Mouse (Mus musculus): ENCODE data around the gene Alms1. TPM values are rescaled to one million over a fixed set of nuclear protein-coding genes. Genes with fewer than 3 reads are reported as not detected.

Alms1 gene
- polyA plus RNA-seq (2016; fragmentation: Nextera tagmentation; extraction: Ambion mirVana), result 4.4 and 5.5 TPM in 2 replicates

GRCm38 (mm10) chr6:85587396-85588143 lies at the start of gene Alms1:
Gene Alms1 (plus strand): TSS chr6:85587531.
- H3K4me1 ChIP-seq, result peaks cover 15% of the 10 kb centered on the region; the same call in 1 of the 2 replicates
- peak within 1 kb of the TSS; percentile 95 for H3K27ac ChIP-seq
- H3K27me3 ChIP-seq (ENCODE audit: insufficient read depth, poor library complexity, severe bottlenecking), result no peaks in the 10 kb centered on the region
- under 1% methylated on average over 57 of the region's 59 CpGs for WGBS
- H3K36me3 ChIP-seq, result peaks cover 2% of the 10 kb centered on the region; the same call in 1 of the 2 replicates
- H3K4me3 ChIP-seq, result peak within 1 kb of the TSS; percentile 71
- no peaks in the 10 kb centered on the region for H3K9me3 ChIP-seq
- peak; percentile 98 for DNase-seq (ENCODE audit: low spot score)

GRCm38 (mm10) chr6:85543351-85544175 lies 43.8 kb upstream of the Alms1 start:
- no peaks in the 10 kb centered on the region for H3K27me3 ChIP-seq (ENCODE audit: insufficient read depth, poor library complexity, severe bottlenecking)
- no peaks in the 10 kb centered on the region for H3K9me3 ChIP-seq
- no peaks in the 10 kb centered on the region for H3K4me1 ChIP-seq
- no peak overlapping the region for H3K4me3 ChIP-seq
- 65% methylated on average over 10 of the region's 10 CpGs for WGBS
- H3K27ac ChIP-seq, result no peak overlapping the region
- H3K36me3 ChIP-seq, result no peaks in the 10 kb centered on the region
- no peak for DNase-seq (ENCODE audit: low spot score)

DNA sequence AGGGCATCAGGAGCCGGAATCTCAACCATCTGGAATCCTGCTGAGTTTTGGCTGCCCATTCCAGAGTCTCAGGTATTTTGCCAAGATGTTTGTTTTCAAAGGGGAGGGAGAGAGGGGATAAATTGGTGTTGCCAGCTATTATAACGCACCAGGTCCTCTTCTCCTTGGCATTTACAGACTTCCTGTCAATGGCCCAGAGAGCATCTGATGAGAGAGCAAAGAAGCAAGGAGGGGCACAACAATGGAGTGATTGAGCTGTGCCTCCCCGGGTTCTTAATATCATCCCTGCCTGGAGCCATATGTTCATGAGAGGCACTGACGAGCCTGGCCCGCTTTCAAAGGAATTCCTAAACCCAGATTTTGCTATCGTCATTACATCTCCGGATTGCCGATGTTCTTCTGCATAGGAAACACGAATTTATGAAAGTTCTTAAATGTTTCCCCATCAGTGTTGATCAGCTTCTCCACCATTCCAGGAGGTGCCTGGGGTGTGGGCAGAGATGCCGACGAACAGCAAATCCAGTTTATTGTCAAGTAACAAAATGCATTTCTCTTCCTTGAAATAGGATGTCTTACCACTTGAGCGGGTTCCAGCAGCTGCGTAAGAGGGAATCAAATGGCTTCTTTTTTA lies 43.0 kb upstream of the Alms1 start:
- no peaks in the 10 kb centered on the region for H3K9me3 ChIP-seq
- 72% methylated on average over 13 of the region's 13 CpGs for WGBS
- DNase-seq (ENCODE audit: low spot score), result no peak

DNA sequence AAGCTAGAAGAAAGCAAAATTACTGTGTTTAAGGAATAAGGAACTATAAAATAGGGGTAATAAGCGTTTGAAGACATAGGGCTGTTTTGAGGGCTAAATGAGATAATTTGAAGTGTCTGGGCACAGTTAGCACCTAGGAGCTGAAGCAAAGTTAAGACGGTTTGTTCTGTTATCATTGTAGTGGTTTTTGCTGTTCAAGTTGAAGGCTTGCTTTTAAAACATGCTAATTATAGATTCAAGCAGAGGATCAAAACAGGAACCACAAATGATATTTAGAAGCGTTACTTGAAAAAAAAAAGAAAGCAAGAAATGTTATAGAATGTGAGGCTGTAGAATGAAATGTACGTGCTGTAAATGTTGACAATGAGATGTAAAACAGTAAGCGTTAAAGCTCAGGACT lies 39.7 kb upstream of the Alms1 start:
- Histone ChIP-seq H3K4me3 (no peak overlapping the region), H3K36me3 (no peaks in the 10 kb centered on the region), H3K4me1 (no peaks in the 10 kb centered on the region), H3K27me3 (ENCODE audit: insufficient read depth, poor library complexity, severe bottlenecking) (no peaks in the 10 kb centered on the region), H3K9me3 (no peaks in the 10 kb centered on the region), H3K27ac (no peak overlapping the region)
- DNase-seq (ENCODE audit: low spot score), result no peak
- WGBS, result 76% methylated on average over 5 of the region's 5 CpGs

More for the DNA sequence above, 43.0 kb upstream of the Alms1 start:
- Histone ChIP-seq H3K4me3 (no peak overlapping the region), H3K4me1 (no peaks in the 10 kb centered on the region), H3K27me3 (ENCODE audit: insufficient read depth, poor library complexity, severe bottlenecking) (no peaks in the 10 kb centered on the region), H3K36me3 (no peaks in the 10 kb centered on the region), H3K27ac (no peak overlapping the region)

DNA sequence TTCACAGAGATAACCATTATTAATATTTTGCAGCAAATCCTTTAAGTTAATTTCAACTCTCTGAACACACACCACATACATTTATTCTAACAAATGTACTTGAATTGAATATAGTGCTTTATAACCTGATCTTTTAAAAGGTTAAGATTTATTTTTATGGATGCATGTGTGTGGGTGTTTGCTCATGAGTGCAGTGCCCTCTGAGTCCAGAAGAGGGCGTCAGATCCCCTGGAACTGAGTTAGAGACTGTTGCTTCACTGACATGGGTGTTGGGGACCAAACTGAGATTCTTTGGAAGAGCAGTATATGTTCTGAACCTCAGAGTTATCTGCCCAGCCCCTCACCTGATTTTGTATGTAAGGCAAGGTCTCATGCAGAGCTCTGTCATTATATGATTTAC lies 25.0 kb upstream of the Alms1 start:
- Histone ChIP-seq H3K27me3 (ENCODE audit: insufficient read depth, poor library complexity, severe bottlenecking) (no peaks in the 10 kb centered on the region), H3K27ac (no peak overlapping the region), H3K9me3 (no peaks in the 10 kb centered on the region), H3K4me3 (no peak overlapping the region), H3K36me3 (no peaks in the 10 kb centered on the region), H3K4me1 (no peaks in the 10 kb centered on the region)
- 16% methylated on average over 1 of the region's 1 CpGs for WGBS
- DNase-seq (ENCODE audit: low spot score), result no peak

DNA sequence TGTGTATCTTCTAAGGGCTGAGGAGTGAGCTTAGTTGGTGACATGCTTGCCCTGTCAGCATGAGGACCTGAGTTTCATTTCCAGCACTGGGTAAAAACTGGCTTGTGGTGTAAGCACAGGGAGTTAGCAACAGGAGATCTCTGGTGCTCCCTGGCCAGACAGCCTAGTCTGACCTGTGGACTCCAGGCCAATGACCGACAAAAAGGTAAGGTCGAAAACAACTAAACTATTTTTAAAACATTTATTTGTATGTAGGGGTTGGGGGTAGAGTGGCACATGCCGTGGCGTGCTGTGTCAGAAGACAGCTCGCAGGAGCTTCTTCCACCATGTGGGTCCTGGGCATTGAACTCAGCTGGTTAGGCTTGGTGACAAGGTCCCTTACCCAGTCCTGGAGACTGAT lies 14.5 kb upstream of the Alms1 start:
- Histone ChIP-seq H3K9me3 (no peaks in the 10 kb centered on the region), H3K36me3 (no peaks in the 10 kb centered on the region), H3K4me3 (no peak overlapping the region), H3K27me3 (ENCODE audit: insufficient read depth, poor library complexity, severe bottlenecking) (no peaks in the 10 kb centered on the region), H3K4me1 (no peaks in the 10 kb centered on the region), H3K27ac (no peak overlapping the region)
- WGBS, result 84% methylated on average over 5 of the region's 5 CpGs
- DNase-seq (ENCODE audit: low spot score), result no peak

GRCm38 (mm10) chr6:85581688-85582087 lies 5.6 kb upstream of the Alms1 start:
- Histone ChIP-seq H3K4me1 (no peaks in the 10 kb centered on the region), H3K4me3 (no peak overlapping the region), H3K9me3 (no peaks in the 10 kb centered on the region), H3K36me3 (no peaks in the 10 kb centered on the region), H3K27ac (no peak overlapping the region), H3K27me3 (ENCODE audit: insufficient read depth, poor library complexity, severe bottlenecking) (no peaks in the 10 kb centered on the region)
- 86% methylated on average over 5 of the region's 5 CpGs for WGBS
- no peak for DNase-seq (ENCODE audit: low spot score)

- H3K4me3 ChIP-seq, result no peak overlapping the region
- H3K4me1 ChIP-seq, result peaks cover 11% of the 10 kb centered on the region; the same call in 1 of the 2 replicates
- no peaks in the 10 kb centered on the region for H3K9me3 ChIP-seq
Observed at GRCm38 (mm10) chr6:85584612-85585011, 2.7 kb upstream of the Alms1 start.

DNA sequence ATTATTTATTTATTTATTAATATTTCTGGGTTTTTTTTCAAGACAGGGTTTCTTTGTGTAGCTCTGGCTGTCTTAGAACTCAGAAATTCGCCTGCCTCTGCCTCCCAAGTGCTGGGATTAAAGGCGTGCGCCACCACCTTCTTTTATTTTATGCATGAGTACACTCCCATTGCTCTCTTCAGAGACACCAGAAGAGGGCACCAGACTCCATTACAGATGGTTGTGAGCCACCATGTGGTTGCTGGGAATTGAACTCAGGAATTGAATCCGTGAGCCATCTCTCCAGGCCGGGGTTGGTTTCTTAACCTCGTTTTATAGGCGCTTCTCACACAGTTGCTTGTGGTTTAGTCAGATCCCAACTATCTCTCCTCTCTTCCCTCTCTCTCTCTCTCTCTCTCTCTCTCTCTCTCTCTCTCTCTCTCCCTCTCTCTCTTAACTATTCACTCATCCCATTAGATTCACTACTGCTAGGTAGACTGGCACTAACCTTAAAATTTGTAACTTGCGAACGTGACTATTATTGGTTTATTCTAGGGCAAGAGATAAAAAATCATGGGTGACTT lies 445 bp upstream of the Alms1 start:
- Histone ChIP-seq H3K27ac (no peak overlapping the region), H3K36me3 (peaks cover 2% of the 10 kb centered on the region; the same call in 1 of the 2 replicates), H3K4me1 (peaks cover 15% of the 10 kb centered on the region; the same call in 1 of the 2 replicates), H3K4me3 (peak overlapping the region; percentile 71), H3K9me3 (no peaks in the 10 kb centered on the region), H3K27me3 (ENCODE audit: insufficient read depth, poor library complexity, severe bottlenecking) (no peaks in the 10 kb centered on the region)
- DNase-seq (ENCODE audit: low spot score), result no peak
- WGBS, result 28% methylated on average over 9 of the region's 9 CpGs

More at GRCm38 (mm10) chr6:85584612-85585011, 2.7 kb upstream of the Alms1 start:
- WGBS, result 86% methylated on average over 4 of the region's 4 CpGs
- Histone ChIP-seq H3K27ac (no peak overlapping the region), H3K27me3 (ENCODE audit: insufficient read depth, poor library complexity, severe bottlenecking) (no peaks in the 10 kb centered on the region), H3K36me3 (no peaks in the 10 kb centered on the region)
- no peak for DNase-seq (ENCODE audit: low spot score)

- DNase-seq (ENCODE audit: low spot score), result no peak
- H3K27ac ChIP-seq, result peak overlapping the region; percentile 95
- H3K4me3 ChIP-seq, result peak overlapping the region; percentile 71
- peaks cover 15% of the 10 kb centered on the region; the same call in 1 of the 2 replicates for H3K4me1 ChIP-seq
- H3K27me3 ChIP-seq (ENCODE audit: insufficient read depth, poor library complexity, severe bottlenecking), result no peaks in the 10 kb centered on the region
- no peaks in the 10 kb centered on the region for H3K9me3 ChIP-seq
- WGBS, result under 1% methylated on average over 10 of the region's 10 CpGs
- peaks cover 2% of the 10 kb centered on the region; the same call in 1 of the 2 replicates for H3K36me3 ChIP-seq
Observed at GRCm38 (mm10) chr6:85588164-85588563, 833 bp downstream of the Alms1 start.

DNA sequence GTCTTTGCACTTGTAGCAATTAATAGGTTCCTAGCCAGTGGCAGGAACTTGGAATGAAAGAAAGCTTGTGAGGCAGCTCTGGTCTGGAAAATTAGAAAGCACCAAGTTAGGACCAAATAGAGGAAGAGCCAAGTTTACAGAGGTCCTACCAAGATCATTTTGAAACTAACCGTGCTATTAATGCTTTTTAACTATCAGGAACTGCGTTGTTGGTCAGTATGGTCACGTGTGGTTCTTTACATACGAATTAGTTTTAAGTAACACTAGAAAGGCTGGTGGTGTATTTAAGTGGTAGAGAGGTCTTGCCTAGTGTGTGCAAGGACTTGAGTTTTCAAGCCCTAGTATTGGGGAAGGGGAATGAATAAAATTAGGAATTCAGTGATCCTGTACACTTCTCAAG lies 1.2 kb downstream of the Alms1 start:
- H3K4me1 ChIP-seq, result peaks cover 15% of the 10 kb centered on the region; the same call in 1 of the 2 replicates
- DNase-seq (ENCODE audit: low spot score), result no peak
- peaks cover 2% of the 10 kb centered on the region; the same call in 1 of the 2 replicates for H3K36me3 ChIP-seq
- H3K4me3 ChIP-seq, result peak overlapping the region; percentile 71
- H3K9me3 ChIP-seq, result no peaks in the 10 kb centered on the region
- no peaks in the 10 kb centered on the region for H3K27me3 ChIP-seq (ENCODE audit: insufficient read depth, poor library complexity, severe bottlenecking)
- 17% methylated on average over 4 of the region's 4 CpGs for WGBS
- H3K27ac ChIP-seq, result peak overlapping the region; percentile 95; the same call in 1 of the 2 replicates

GRCm38 (mm10) chr6:85590116-85590515 lies 2.8 kb downstream of the Alms1 start:
- Histone ChIP-seq H3K9me3 (no peaks in the 10 kb centered on the region), H3K27me3 (ENCODE audit: insufficient read depth, poor library complexity, severe bottlenecking) (no peaks in the 10 kb centered on the region), H3K4me1 (peaks cover 15% of the 10 kb centered on the region; the same call in 1 of the 2 replicates), H3K4me3 (no peak overlapping the region), H3K27ac (no peak overlapping the region), H3K36me3 (peaks cover 7% of the 10 kb centered on the region; the same call in 1 of the 2 replicates)
- WGBS, result 82% methylated on average over 2 of the region's 2 CpGs
- DNase-seq (ENCODE audit: low spot score), result no peak

Data from heart, embryonic 10.5 days (tissue).